ENCODE assay signal across 9 mouse cellular contexts in genomic region chr11:69663795-69664194, GRCm38 (mm10). TPM values are rescaled to one million over a fixed set of nuclear protein-coding genes. Genes with fewer than 3 reads are reported as not detected.
DNase-seq lines count a peak whose midpoint lies in the region; ATAC-seq and TF ChIP-seq lines count a peak whose summit lies in the region.
"Had no signal": no experiment of that assay in that cellular context is flagged by ENCODE, and none has a peak within 500 bp of the region (broad histone marks: within the 10 kb centered on the region; RNA-seq: fewer than 3 reads in every experiment).

No protein-coding gene starts in this region.

- 47% methylated on average over 6 of the region's 6 CpGs for WGBS in heart, adult 2 months
- 88% methylated on average over 6 of the region's 6 CpGs for WGBS in embryonic facial prominence, embryonic 13.5 days
- 80% methylated on average over 6 of the region's 6 CpGs for WGBS in limb, embryonic 15.5 days

- H3K27me3 ChIP-seq in heart, adult 2 months (ENCODE audit: control insufficient read depth, insufficient read depth, low read length) = no peaks in the 10 kb centered on the region
- no peaks in the 10 kb centered on the region for H3K27me3 ChIP-seq in ES-Bruce4 (ENCODE audit: control insufficient read depth, insufficient read depth, low read length, poor library complexity, severe bottlenecking)
- no peaks in the 10 kb centered on the region for H3K27me3 ChIP-seq in embryonic facial prominence, embryonic 13.5 days
- H3K27me3 ChIP-seq in limb, embryonic 15.5 days = no peaks in the 10 kb centered on the region

- H3K4me1 ChIP-seq in heart, adult 2 months (ENCODE audit: control insufficient read depth, insufficient read depth, low read length) = peaks cover 6% of the 10 kb centered on the region
- no peaks in the 10 kb centered on the region for H3K4me1 ChIP-seq in ES-Bruce4 (ENCODE audit: control insufficient read depth, insufficient read depth, low read length)
- peaks cover 18% of the 10 kb centered on the region for H3K4me1 ChIP-seq in embryonic facial prominence, embryonic 13.5 days
- H3K4me1 ChIP-seq in limb, embryonic 15.5 days = peaks cover 18% of the 10 kb centered on the region

- H3K4me2 ChIP-seq in embryonic facial prominence, embryonic 13.5 days = peak overlapping the region; percentile 61; the same call in 1 of the 2 replicates
- no peak overlapping the region for H3K4me2 ChIP-seq in limb, embryonic 15.5 days

- no peak for TF ChIP-seq POLR2A in heart, adult 2 months (IDR thresholded peaks at IDR 0.05; ENCODE audit: insufficient read depth, low read depth, low read length)
- no peak for TF ChIP-seq POLR2A in ES-Bruce4 (IDR thresholded peaks at IDR 0.05; ENCODE audit: insufficient read depth, low read length)

- no peaks in the 10 kb centered on the region for H3K79me2 ChIP-seq in heart, adult 2 months (replicated peaks; ENCODE audit: control insufficient read depth, insufficient read depth, low read length)

- intact Hi-C loops in heart, adult 2 months (cut with DNase I) = no loop called here
- intact Hi-C loops in left cerebral cortex, postnatal 25 days (cut with DNase I) = loop anchor here (2.0 to 5.0 kb wide), 2 partner anchors 31 to 81 kb away; partner anchors contain the start of genes Fxr2, Trp53 and Wrap53

- TF ChIP-seq EP300 in heart, adult 2 months (IDR thresholded peaks at IDR 0.05; ENCODE audit: insufficient read depth, low read depth, low read length) = peak; percentile 63; the same call in 1 of the 2 replicates
- no peak for TF ChIP-seq EP300 in ES-Bruce4 (IDR thresholded peaks at IDR 0.05; ENCODE audit: insufficient read depth, low read depth, low read length)

- no peak overlapping the region for H3K4me3 ChIP-seq in heart, adult 2 months
- no peak overlapping the region for H3K4me3 ChIP-seq in ES-Bruce4 (ENCODE audit: low read depth, low read length)
- no peak overlapping the region for H3K4me3 ChIP-seq in embryonic facial prominence, embryonic 13.5 days
- H3K4me3 ChIP-seq in limb, embryonic 15.5 days = no peak overlapping the region

- peak; percentile 40 to 41 for DNase-seq in heart, adult 2 months
- no peak for DNase-seq in heart, postnatal 4 days
- DNase-seq in left cerebral cortex, postnatal 25 days (ENCODE audit: low spot score in 2 of 2) = no peak

- H3K9ac ChIP-seq in heart, adult 2 months (ENCODE audit: low read depth, low read length) = no peak overlapping the region
- no peak overlapping the region for H3K9ac ChIP-seq in ES-Bruce4 (ENCODE audit: low read depth, poor library complexity, severe bottlenecking)
- no peak overlapping the region for H3K9ac ChIP-seq in embryonic facial prominence, embryonic 13.5 days
- no peak overlapping the region for H3K9ac ChIP-seq in limb, embryonic 15.5 days

- no peak for ATAC-seq in embryonic facial prominence, embryonic 13.5 days (ENCODE audit: insufficient number of reproducible peaks, insufficient read depth, low FRiP score, low TSS enrichment, low read depth)
- ATAC-seq in limb, embryonic 15.5 days (ENCODE audit: insufficient number of reproducible peaks, low FRiP score, low TSS enrichment, low read depth) = no peak
- ATAC-seq in monocyte, adult 5-6 weeks (replicated peaks; ENCODE audit: insufficient number of reproducible peaks, low FRiP score, low TSS enrichment, poor library complexity, severe bottlenecking) = no peak
- ATAC-seq in granulocyte monocyte progenitor cell, adult 5-6 weeks (replicated peaks; ENCODE audit: poor library complexity, severe bottlenecking) = no peak

- no peaks in the 10 kb centered on the region; the same call in 1 of the 2 replicates for H3K9me3 ChIP-seq in ES-Bruce4 (replicated peaks; ENCODE audit: control insufficient read depth, insufficient read depth, low read length, poor library complexity, severe bottlenecking)
- no peaks in the 10 kb centered on the region for H3K9me3 ChIP-seq in embryonic facial prominence, embryonic 13.5 days
- H3K9me3 ChIP-seq in limb, embryonic 15.5 days = no peaks in the 10 kb centered on the region

- no peaks in the 10 kb centered on the region; the same call in 1 of the 2 replicates for H3K36me3 ChIP-seq in heart, adult 2 months (ENCODE audit: control insufficient read depth, insufficient read depth, low read length)
- H3K36me3 ChIP-seq in ES-Bruce4 (ENCODE audit: control insufficient read depth, insufficient read depth, low read length, poor library complexity, severe bottlenecking) = peaks cover 22% of the 10 kb centered on the region
- peaks cover 56% of the 10 kb centered on the region for H3K36me3 ChIP-seq in embryonic facial prominence, embryonic 13.5 days
- peaks cover 56% of the 10 kb centered on the region for H3K36me3 ChIP-seq in limb, embryonic 15.5 days

- peak overlapping the region; percentile 98; the same call in 1 of the 2 replicates for H3K27ac ChIP-seq in heart, adult 2 months
- H3K27ac ChIP-seq in ES-Bruce4 (ENCODE audit: insufficient read depth, low read length) = peak overlapping the region; percentile 93
- peak overlapping the region; percentile 98; the same call in 1 of the 2 replicates for H3K27ac ChIP-seq in embryonic facial prominence, embryonic 13.5 days
- H3K27ac ChIP-seq in limb, embryonic 15.5 days = peak overlapping the region; percentile 97; the same call in 1 of the 2 replicates

- TF ChIP-seq CTCF in heart, adult 2 months (IDR thresholded peaks at IDR 0.05) = no peak
- no peak for TF ChIP-seq CTCF in ES-Bruce4 (IDR thresholded peaks at IDR 0.05; ENCODE audit: low read depth, low read length)

RNA-seq across cellular contexts. Expression of gene Mpdu1, which starts 1.4 kb away (rescaled TPM):
- 10 to 100 TPM; 13.7 to 14.2 TPM for total RNA-seq in heart, adult 2 months (2021)
- 40.8 and 41.3 TPM in 2 replicates for polyA plus RNA-seq in heart, adult 2 months (2012; rRNA removed)
- 10 to 100 TPM; 34.3 to 36.3 TPM for total RNA-seq in heart, postnatal 4 days (2021)
- 65.7 and 71.0 TPM in 2 replicates for polyA plus RNA-seq in ES-Bruce4 (2011; ENCODE audit: insufficient read depth, insufficient read length, low read depth, missing spikeins)
- polyA plus RNA-seq in embryonic facial prominence, embryonic 13.5 days (2015; fragmentation: Nextera tagmentation; extraction: Ambion mirVana) = 54.3 and 74.9 TPM in 2 replicates
- 58.9 and 63.9 TPM in 2 replicates for polyA plus RNA-seq in limb, embryonic 15.5 days (2015; fragmentation: Nextera tagmentation; extraction: Ambion mirVana)
- total RNA-seq in monocyte, adult 5-6 weeks (2017) = 32.9 to 56.3 TPM (median 49.2 TPM) in 3 replicates
- total RNA-seq in granulocyte monocyte progenitor cell, adult 5-6 weeks (2014; fragmentation: Nextera tagmentation) = 40.7 and 48.6 TPM in 2 replicates
- total RNA-seq in granulocyte monocyte progenitor cell, adult 5-6 weeks (2017) = 58.5 and 67.9 TPM in 2 replicates
- total RNA-seq in left cerebral cortex, postnatal 25 days (2021) = 10 to 100 TPM; 59.1 to 59.7 TPM

RNA-seq across cellular contexts. Expression of gene Cd68, which starts 2.2 kb away (rescaled TPM):
- 1 to 10 TPM; 7.4 to 7.6 TPM for total RNA-seq in heart, adult 2 months (2021)
- 7.0 and 14.8 TPM in 2 replicates for polyA plus RNA-seq in heart, adult 2 months (2012; rRNA removed)
- 1 to 10 TPM; 4.0 to 6.0 TPM for total RNA-seq in heart, postnatal 4 days (2021)
- 32.9 and 36.2 TPM in 2 replicates for polyA plus RNA-seq in ES-Bruce4 (2011; ENCODE audit: insufficient read depth, insufficient read length, low read depth, missing spikeins)
- polyA plus RNA-seq in embryonic facial prominence, embryonic 13.5 days (2015; fragmentation: Nextera tagmentation; extraction: Ambion mirVana) = 11.4 and 11.9 TPM in 2 replicates
- 18.2 and 24.1 TPM in 2 replicates for polyA plus RNA-seq in limb, embryonic 15.5 days (2015; fragmentation: Nextera tagmentation; extraction: Ambion mirVana)
- total RNA-seq in monocyte, adult 5-6 weeks (2017) = 203 to 221 TPM (median 207 TPM) in 3 replicates
- 29.7 and 52.0 TPM in 2 replicates for total RNA-seq in granulocyte monocyte progenitor cell, adult 5-6 weeks (2014; fragmentation: Nextera tagmentation)
- total RNA-seq in granulocyte monocyte progenitor cell, adult 5-6 weeks (2017) = 27.0 and 47.7 TPM in 2 replicates
- 10 to 100 TPM; 17.5 to 19.6 TPM for total RNA-seq in left cerebral cortex, postnatal 25 days (2021)

RNA-seq across cellular contexts. Expression of gene Eif4a1, which starts 8.4 kb away (rescaled TPM):
- total RNA-seq in heart, adult 2 months (2021) = 100 to 1,000 TPM; 173 to 198 TPM
- polyA plus RNA-seq in heart, adult 2 months (2012; rRNA removed) = 147 and 250 TPM in 2 replicates
- total RNA-seq in heart, postnatal 4 days (2021) = 100 to 1,000 TPM; 535 to 537 TPM
- polyA plus RNA-seq in ES-Bruce4 (2011; ENCODE audit: insufficient read depth, insufficient read length, low read depth, missing spikeins) = 1,464 and 1,502 TPM in 2 replicates
- 514 and 625 TPM in 2 replicates for polyA plus RNA-seq in embryonic facial prominence, embryonic 13.5 days (2015; fragmentation: Nextera tagmentation; extraction: Ambion mirVana)
- polyA plus RNA-seq in limb, embryonic 15.5 days (2015; fragmentation: Nextera tagmentation; extraction: Ambion mirVana) = 443 and 469 TPM in 2 replicates
- total RNA-seq in monocyte, adult 5-6 weeks (2017) = 597 to 694 TPM (median 633 TPM) in 3 replicates
- total RNA-seq in granulocyte monocyte progenitor cell, adult 5-6 weeks (2014; fragmentation: Nextera tagmentation) = 969 and 995 TPM in 2 replicates
- 1,214 and 1,335 TPM in 2 replicates for total RNA-seq in granulocyte monocyte progenitor cell, adult 5-6 weeks (2017)
- total RNA-seq in left cerebral cortex, postnatal 25 days (2021) = 100 to 1,000 TPM; 323 to 328 TPM

RNA-seq across cellular contexts. Expression of gene Sox15, which starts 8.7 kb away (rescaled TPM):
- not detected for total RNA-seq in heart, adult 2 months (2021)
- not detected in 2 replicates for polyA plus RNA-seq in heart, adult 2 months (2012; rRNA removed)
- not detected for total RNA-seq in heart, postnatal 4 days (2021)
- polyA plus RNA-seq in ES-Bruce4 (2011; ENCODE audit: insufficient read depth, insufficient read length, low read depth, missing spikeins) = 45.2 and 48.1 TPM in 2 replicates
- 0.41 and 0.63 TPM in 2 replicates for polyA plus RNA-seq in embryonic facial prominence, embryonic 13.5 days (2015; fragmentation: Nextera tagmentation; extraction: Ambion mirVana)
- polyA plus RNA-seq in limb, embryonic 15.5 days (2015; fragmentation: Nextera tagmentation; extraction: Ambion mirVana) = 3.2 and 4.8 TPM in 2 replicates
- 4.1 to 8.2 TPM in 2 of 3 replicates, not detected in the other for total RNA-seq in monocyte, adult 5-6 weeks (2017)
- total RNA-seq in granulocyte monocyte progenitor cell, adult 5-6 weeks (2014; fragmentation: Nextera tagmentation) = not detected in 2 replicates
- total RNA-seq in granulocyte monocyte progenitor cell, adult 5-6 weeks (2017) = not detected in 2 replicates
- not detected for total RNA-seq in left cerebral cortex, postnatal 25 days (2021)
- total RNA-seq: heart, postnatal 10 days had no signal

RNA-seq across cellular contexts. Expression of gene Senp3, which starts 18.1 kb away (rescaled TPM):
- 10 to 100 TPM; 31.1 to 33.2 TPM for total RNA-seq in heart, adult 2 months (2021)
- polyA plus RNA-seq in heart, adult 2 months (2012; rRNA removed) = 35.1 and 51.8 TPM in 2 replicates
- 10 to 100 TPM; 58.0 to 61.3 TPM for total RNA-seq in heart, postnatal 4 days (2021)
- polyA plus RNA-seq in ES-Bruce4 (2011; ENCODE audit: insufficient read depth, insufficient read length, low read depth, missing spikeins) = 198 and 221 TPM in 2 replicates
- polyA plus RNA-seq in embryonic facial prominence, embryonic 13.5 days (2015; fragmentation: Nextera tagmentation; extraction: Ambion mirVana) = 119 and 122 TPM in 2 replicates
- polyA plus RNA-seq in limb, embryonic 15.5 days (2015; fragmentation: Nextera tagmentation; extraction: Ambion mirVana) = 87.5 and 87.9 TPM in 2 replicates
- total RNA-seq in monocyte, adult 5-6 weeks (2017) = 67.5 to 144 TPM (median 118 TPM) in 3 replicates
- total RNA-seq in granulocyte monocyte progenitor cell, adult 5-6 weeks (2014; fragmentation: Nextera tagmentation) = 99.4 and 106 TPM in 2 replicates
- 95.6 and 98.9 TPM in 2 replicates for total RNA-seq in granulocyte monocyte progenitor cell, adult 5-6 weeks (2017)
- 10 to 100 TPM; 94.3 to 97.5 TPM for total RNA-seq in left cerebral cortex, postnatal 25 days (2021)

Comparison
In these comparisons a context has a peak if more than half of its experiments do, and no peak if none do; other contexts are left out.
1. DNase-seq: peak in heart, adult 2 months (2 of 2); none in heart, postnatal 4 days (single experiment) and left cerebral cortex, postnatal 25 days (0 of 2).
2. Peak in every context shown above with its lines, with median percentiles within 50 percentile points of each other: H3K27ac ChIP-seq.